Mouse (Mus musculus) mouse trophoblast stem cell (cell line): Measurements from ENCODE around the gene Tuba8.

ENCODE experiments used
- in situ Hi-C, 2 experiments: fragments of 300-500 bp; cut with MseI, MboI; formaldehyde crosslinking; loops; 2 replicates in 1 of 2; 3 replicates in 1 of 2; pipeline ENCODE4 v1.15.1; 2025

The Tuba8 gene

DNA sequence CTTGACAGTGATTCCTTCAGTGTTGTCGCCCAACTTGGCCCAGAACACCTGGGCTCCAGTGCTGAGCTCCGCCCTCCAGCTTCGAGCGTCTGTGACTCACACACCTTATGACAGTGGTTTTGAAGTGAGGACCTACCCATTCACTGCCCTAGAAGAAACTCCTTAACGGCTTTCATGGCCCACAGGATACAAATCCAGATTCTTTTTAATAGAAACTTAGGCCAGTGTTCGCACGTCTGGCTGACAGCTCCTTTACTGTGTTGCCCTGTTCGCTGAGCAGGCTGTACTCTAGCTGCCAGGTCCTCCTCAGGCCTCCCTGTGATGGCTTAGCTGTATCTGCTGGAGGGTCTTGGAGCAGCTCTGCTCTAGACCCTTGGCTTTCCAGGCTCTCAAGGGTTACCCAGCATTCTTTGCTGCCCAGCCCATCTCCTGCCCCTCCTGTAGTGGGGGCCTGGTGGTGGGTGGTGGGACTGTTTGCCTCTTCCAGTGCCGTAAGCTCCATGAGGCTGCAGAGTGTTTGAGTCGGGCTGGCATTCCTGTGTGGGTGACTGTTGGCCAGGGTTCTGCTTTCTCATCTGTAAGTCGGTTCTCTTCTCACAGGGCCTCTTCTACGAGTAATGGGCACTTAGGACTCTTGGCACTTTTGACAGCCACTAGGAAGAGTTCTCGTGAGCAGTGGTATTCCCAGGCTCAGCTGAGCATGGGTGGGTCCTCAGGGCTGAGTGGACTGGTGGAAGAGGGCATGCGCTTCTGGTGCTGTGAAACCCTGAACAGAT lies 15.4 kb upstream of the Tuba8 start:
- in situ Hi-C loops: no loop called here

DNA sequence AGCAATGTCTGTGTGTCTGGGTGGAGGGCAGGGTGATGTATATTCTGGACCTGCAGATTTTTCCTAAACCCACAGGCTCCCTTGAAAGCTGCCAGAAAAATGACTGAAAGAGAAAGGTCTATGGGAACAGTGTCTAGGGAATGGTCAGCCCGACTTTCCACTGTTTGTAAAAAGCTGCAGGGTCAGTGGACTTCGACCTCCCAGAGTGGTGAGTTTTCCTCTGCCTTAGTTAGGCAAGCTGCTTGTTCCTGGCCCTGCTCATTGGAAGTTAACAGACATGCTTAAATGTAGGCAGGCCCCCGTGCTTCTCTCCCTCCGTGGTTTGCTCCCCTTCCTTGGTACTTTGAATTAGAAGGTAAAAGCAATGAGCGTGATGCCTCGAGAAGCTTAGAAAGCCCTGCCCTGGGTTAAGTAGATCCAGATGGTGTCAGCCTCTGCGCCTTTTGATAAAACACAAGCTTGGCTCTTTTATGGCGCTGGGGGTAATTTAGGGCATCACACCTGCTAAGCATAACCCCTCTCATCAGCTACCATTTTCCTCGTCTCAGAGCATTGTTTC lies 12.6 kb upstream of the Tuba8 start:
- in situ Hi-C loops: no loop called here

DNA sequence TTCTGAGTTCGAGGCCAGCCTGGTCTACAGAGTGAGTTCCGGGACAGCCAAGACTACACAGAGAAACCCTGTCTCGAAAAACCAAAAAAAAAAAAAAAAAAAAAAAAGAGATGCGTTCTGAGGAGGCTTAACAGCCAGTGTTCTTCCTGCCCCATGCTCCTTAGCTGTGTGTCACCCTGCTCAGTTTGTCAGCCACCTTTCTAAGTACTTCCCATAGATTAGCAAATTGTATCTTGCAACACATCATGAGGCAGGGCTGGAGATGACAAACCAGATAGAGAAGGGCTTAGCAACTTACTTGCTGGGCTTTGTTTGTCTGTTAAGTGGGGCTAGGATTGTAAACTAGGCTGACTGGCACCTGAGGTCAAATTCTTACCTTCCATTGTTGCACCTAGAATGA lies 10.0 kb upstream of the Tuba8 start:
- in situ Hi-C loops: no loop called here

DNA sequence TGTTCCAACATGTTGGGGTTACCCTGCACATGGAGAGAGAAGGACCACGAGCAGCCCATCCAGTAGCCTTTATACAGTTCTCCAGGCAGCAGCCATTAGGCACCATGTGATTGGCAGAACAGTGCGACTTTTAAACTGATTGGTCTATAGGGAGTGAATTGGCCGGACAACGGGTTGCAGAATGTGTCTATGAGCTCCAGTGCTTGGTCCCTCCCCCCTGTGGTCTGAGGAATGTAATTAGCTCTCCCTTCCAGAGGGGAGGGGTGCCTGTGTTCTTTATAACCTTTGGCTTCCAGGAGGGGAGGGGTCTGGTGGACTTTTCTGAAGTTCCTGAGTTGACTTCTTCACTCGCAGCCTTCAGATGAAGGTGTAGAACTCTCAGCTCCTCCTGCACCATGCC lies 8.5 kb upstream of the Tuba8 start:
- in situ Hi-C loops: no loop called here

DNA sequence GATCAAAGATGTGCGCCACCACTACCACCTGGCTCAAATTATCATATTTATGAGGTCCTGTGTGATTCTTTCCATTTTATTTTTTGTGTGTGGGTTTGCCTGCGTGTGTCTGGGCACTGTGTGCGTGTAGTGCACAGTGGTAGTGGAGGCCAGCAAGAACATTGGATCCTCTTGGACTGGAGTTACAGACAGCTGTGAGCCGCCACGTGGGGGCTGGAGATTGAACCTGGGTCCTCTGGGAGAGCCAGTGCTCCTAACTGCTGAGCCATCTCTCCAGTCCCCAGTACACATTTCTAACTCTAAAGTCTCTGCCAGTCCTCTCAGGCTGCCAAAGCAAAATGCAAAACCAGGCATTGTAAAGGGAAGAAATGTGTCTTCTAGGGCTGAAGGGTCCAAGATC lies 4.0 kb upstream of the Tuba8 start:
- in situ Hi-C loops: no loop called here

DNA sequence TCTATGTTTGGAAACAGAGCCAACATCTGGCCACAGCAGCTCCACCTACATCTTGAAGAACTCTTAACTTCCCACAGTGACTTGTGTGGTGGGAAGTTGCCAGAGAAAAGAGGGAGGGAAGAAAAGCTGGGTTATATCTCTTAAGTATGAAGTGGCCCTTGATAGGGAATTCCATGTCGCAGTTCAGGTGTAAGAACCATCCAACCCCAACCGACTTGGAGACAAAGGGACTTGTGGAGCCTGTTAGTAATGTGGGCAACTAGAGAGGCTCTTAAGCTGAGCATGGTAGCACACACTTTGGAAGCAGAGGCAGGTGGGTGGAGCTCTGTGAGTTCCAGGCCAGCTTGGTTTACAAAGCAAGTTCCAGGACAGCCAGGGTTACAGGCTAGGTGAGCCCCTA lies 912 bp upstream of the Tuba8 start:
- in situ Hi-C loops: no loop called here

DNA sequence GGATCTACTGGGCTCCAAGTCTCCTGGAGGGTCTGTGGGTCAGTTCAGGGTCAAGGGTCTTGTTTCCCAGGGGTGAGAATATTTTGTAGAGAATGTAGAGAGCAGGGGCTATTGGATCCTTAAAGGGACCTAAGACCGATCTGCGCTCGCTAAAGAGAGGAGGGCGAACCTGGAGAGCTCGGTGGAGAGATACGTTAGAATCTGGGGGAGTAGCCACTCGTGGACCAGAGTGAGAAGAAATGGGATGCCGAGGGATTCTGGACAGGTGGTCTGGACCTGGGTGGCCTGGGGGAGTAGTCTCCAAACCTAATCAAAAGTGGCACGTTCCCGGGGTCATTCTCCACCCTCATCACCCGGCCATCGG lies 412 bp downstream of the Tuba8 start:
- in situ Hi-C loops: no loop called here

DNA sequence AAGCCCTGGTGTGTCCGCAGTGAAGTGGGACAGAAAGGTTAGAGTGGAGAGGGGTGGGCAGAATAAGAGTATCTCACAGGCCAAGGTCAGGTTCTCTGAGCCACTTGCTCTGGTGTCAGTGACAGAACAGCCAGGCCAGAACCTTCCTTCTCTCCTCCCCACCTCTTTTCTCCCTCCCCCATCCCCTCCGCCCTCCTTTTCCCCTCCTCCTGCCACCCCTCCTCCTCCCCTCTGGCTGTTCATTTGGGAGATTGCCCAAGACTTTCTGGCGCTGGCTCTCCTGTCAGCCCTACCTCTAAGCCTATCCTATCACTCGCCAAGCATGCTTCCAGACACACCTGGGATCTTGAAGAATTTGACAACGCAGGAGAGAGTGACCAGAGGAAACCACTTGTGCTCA lies 1.2 kb downstream of the Tuba8 start:
- in situ Hi-C loops: no loop called here

DNA sequence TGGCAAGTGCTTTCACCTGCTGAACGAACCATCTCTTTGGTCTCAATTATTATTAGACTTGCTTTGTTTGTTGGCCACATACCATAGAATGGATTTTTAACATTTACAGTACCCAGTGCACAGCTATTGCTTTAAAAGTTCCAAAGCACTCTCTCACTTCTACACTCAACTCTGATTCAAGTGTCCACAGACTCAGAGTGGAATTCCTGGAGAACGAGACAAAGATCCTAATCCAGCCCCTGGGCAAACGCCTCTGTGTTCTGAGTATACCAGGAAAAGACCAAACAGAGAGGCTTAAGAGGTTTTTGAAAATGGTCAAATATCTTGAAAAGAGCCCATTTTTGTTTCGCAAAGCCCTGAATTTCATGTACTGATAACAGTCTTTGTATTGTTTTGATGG lies 2.5 kb downstream of the Tuba8 start:
- in situ Hi-C loops: no loop called here

DNA sequence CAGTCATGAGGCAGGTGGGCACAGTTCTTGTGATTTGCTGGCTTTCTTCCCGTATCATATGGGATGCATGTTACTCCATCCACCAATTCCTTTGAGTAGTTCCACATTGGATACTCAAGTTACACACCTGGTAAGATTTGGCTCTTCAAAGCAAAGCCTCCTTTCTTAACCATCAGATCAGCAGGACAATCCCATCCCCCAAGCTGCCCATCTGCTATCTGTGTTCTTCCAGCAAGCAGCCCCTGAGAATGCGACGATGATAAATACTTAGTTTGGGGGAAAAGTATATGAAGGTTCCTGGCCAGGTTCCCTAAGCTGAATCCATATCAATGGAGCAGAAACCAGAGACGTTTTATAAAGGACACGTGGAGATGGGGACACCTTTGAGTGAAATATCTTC lies 3.7 kb downstream of the Tuba8 start:
- in situ Hi-C loops: no loop called here

DNA sequence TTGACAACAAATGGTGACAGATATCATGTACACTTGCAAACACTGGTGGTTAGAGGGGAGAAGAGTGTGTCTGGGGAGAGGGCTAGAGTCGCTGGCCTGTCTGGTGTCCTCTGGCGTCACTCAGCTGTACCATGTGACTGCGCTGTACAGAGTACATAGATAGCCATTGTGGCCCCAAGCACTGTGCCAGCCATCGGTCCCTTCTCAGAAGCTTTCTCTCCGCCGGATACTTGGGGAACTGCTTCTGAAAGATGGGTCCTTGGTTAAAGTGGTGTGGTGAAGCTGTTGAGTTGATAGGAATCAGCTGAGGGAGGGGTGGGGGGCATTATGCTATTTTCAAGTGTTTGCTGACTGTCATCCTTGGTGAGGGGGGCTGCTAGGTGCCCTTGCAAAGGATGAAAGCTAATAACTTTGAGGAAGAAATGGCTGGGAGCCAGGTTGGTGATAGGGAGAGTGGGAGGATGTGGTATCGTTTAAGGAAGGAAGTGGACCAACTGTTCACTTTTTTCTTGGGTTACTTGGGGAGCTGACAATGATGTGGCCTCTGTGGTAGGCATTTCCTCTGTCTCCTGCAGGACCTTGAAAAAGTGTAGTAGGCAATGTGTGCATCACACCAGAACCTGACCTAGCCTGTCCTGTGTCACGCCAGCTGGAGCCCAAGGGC lies 4.3 kb downstream of the Tuba8 start:
- in situ Hi-C loops: no loop called here

DNA sequence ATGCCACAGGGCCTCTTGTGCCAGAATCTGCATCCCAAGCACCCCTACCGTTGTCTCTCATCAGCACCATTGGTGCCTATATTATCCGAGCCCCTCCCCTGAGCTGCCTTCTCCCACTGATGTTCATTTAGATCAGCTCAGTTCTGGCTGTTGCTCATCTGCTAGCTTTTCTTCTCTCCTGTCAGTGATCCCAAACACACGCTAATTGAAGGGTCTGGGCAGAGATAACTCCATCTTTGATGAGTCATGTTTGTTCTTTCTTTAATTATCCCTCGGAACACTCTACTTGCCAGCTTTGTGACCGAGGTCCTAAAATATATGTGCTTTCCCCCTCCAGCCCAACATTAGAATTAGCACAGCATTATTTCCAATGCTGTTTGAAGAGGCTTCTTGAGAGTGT lies 4.8 kb downstream of the Tuba8 start:
- in situ Hi-C loops: no loop called here

DNA sequence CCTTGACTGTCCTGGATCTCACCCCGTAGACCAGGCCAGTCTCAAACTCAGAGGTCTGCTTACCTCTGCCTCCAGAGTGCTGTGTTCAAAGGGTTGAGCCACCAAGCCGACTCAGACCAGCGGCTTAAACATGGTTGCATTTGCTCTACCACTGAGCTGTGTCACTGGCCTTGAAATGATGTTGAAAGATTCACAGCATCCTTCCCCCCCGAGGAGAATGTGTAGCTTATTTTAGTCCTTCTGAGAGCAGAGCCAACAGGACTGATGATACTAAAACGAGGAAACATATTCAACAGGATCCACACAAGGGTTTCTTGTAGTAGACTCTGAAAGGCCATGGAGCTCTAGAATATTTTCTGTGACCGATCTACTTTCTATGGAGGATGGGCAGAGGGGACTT lies 5.4 kb downstream of the Tuba8 start:
- in situ Hi-C loops: no loop called here

DNA sequence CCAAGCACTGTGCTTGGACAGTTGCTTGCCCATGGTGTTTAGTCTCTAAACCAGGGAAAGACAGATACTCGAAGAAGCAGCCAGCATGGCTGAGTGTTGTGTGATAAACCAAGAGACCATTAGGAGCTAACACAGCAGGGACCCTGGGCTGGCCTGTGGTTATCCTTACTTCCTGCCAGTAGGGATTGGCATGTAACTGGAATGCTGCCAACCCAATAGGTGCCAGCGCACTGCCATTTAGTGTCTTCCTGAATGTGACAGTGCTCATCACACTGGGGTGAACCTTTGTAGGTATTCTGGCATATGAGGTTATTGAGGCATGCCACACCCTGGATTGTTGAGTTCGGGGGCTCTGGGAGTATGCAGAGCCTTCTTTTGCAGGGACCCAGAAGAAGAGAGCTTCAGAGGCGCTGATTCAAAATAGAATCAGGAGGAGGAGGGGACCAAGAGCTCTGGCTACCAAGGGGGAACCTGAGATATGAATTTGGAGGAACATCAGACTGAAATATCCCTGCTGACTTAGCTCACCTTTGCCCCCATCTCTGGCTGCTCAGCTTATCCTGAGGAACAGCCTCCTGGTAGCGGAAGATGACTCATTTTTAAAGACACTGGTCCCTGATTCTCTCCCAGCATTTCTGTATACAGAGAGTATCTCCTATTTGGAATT lies 6.2 kb downstream of the Tuba8 start:
- in situ Hi-C loops: no loop called here

DNA sequence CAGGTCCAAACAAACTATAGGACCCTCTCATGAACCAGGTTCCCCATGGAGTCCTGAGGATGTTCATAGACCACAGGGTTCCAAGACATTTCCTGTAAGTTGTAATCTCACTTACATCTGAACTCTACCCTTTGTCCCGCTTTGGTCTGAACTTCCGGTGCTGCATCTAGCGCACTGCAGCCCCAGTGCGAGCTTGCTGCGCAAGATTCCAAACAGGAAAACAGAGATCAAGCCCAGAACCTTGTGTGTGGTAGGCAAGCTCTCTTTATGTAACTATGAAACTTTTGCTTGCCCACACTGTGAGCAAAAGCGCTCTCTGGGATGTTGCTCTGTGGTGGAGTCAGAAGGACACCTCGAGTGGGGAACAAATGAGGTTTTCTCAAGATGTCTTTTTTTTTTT lies 7.5 kb downstream of the Tuba8 start:
- in situ Hi-C loops: no loop called here

DNA sequence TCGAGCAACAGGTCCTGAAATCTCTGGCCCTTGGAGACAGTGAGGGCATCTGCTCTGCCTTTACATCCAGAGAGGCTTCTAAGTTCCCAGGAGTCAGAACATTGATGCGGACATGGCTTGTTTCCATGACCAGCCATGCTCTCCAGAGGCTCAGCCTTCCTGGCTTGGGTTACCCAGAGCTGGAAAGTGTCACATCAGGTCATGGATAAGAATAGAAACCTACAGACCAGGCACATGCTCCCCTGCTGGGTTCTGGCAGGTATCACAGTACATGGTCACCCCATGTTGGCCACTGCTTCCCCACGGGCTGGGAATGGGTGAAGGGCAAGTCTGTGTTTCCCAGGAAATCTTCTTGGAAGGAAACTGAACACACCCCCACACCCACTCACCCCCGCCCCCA lies 8.9 kb downstream of the Tuba8 start:
- in situ Hi-C loops: no loop called here

DNA sequence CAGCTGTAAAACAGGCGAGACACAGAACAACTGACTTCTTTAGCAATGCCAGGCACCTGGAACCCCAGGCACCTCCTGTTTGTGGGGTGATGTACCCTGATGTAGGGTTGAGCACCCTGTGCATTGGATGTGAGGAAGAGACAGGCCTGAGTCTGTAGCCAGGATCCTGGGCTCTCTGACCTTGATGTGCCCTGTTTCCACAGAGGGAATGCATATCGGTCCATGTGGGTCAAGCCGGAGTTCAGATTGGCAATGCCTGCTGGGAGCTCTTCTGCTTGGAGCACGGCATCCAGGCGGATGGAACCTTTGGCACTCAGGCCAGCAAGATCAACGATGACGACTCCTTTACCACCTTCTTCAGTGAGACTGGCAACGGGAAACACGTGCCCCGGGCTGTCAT lies 9.7 kb downstream of the Tuba8 start:
- in situ Hi-C loops: no loop called here

DNA sequence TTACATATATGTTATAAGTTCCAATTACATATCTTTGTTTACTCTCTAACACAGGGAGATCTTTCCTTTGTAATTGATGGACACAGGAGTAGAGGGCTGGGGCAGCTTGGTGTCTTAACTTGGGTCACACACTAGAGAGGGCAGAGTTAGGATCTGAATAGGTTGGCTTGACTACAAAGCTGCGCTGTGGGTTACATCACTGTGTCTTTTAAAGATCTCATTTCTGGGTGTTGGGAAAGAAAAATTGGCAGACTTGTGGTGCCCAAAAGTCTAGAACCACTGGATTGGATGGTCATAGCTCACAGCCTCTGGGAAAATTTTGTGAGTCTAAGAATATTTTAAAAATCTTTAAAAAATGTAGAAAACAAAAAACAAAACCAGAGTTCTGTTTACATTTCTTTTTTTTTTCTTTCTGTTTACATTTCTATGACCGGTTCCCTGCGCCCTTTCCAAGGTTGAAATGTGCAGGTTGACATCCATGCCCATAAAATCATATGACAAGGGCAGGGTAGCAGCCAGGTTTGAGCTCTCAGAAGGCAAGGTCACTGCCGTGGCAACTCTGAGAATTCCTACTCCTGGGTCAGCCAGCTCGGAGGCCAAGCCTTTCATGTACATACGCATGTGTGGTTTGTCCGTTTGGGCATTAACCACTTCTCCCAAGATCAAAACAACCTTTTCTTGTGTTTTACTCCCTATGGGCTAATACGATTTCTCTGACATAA lies 11.5 kb downstream of the Tuba8 start:
- in situ Hi-C loops: no loop called here

DNA sequence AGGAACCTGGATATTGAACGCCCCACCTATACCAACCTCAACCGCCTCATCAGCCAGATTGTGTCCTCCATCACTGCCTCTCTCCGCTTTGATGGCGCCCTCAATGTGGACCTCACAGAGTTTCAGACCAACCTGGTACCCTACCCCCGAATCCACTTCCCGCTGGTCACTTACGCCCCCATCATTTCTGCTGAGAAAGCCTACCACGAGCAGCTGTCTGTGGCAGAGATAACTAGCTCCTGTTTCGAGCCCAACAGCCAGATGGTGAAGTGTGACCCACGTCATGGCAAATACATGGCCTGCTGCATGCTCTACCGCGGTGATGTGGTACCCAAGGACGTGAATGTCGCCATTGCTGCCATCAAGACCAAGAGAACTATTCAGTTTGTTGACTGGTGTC lies 12.5 kb downstream of the Tuba8 start:
- in situ Hi-C loops: no loop called here

DNA sequence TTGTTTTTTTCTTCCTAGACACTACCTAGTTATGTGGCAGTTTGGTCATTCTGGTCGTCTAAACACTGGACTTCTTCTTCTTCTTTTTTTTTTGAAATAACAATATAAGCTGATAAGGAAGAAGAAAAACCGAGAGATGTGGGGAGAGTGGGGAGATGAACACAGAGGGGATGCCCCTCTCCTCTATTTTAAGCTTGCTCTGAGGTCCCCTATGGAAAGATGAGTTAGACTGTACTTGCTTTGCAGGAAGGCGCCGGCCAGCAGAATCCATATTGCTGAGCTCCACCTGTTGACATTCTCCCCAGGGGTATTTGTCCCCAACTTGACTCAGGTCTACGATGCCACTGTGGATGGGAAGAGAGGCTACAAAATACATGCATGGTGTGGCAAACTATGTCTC lies 13.6 kb downstream of the Tuba8 start:
- in situ Hi-C loops: no loop called here

DNA sequence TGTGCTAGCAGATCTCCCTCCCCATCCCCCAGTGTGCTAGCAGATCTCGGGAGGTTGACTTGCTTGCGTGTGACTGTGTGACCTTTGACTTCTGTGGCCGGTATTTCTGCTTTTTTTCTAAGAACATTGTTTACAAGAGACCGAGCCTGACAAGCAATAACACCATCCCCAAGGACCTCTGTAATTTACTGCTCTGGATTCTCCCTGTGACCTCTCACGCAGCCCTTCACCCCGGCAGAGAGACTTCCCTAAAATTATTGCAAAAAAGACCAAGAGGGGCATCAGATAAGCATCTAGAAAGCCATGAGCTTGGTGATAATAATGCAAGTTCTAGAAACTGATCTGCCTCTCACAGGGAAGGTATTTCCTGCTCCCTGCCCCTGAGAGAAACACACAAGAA lies 14.5 kb downstream of the Tuba8 start:
- in situ Hi-C loops: no loop called here

DNA sequence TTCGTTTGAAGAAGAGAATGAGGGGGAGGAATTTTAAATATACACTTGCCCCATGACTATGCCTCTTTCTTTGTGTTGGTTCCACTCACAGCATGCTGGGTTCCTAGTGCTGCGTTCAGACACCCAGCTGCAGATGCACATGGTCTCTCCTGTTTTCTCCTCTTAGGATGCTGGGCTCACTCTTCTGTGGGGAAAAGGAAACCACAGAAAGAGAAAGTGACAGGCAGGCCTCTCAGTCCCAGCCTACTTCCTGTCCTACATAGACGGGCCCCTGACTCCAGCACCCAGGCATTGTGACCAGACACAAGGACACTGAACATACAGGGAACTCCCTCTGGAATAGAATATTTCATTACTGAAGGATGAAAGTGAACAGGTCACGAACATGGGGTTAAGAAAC lies 15.5 kb downstream of the Tuba8 start:
- in situ Hi-C loops: no loop called here
